Mouse (Mus musculus) intestine, embryonic 16.5 days (tissue): Measurements from ENCODE around the gene Gbp6. TPM values are rescaled to one million over a fixed set of nuclear protein-coding genes. Genes with fewer than 3 reads are reported as not detected.
"Not testable (repeated sequence)": the region's sequence is repeated elsewhere in the genome, so short reads cannot be mapped to it uniquely, and the experiment has no call there.

ENCODE experiments used
- ATAC-seq: fragments of 200-750 bp; cut with Nextera tagmentation; 2 replicates; pipeline ENCODE4 v1.8.0; 2017; ENCODE audit warnings: moderate TSS enrichment, moderate library complexity
- H3K27ac ChIP-seq: fragments of 300-500 bp; sonication (generic); 2 replicates; pipeline ENCODE4 v1.5.1; 2014; ENCODE audit warnings: mild to moderate bottlenecking, low read length
- H3K27me3 ChIP-seq: fragments of 300-500 bp; sonication (generic); replicated peaks from 2 replicates; pipeline ENCODE4 v1.6.1; 2014; ENCODE audit warnings: low read length, control low read depth, mixed read lengths; ENCODE audit not compliant: control insufficient read depth, insufficient read depth
- H3K36me3 ChIP-seq: fragments of 300-500 bp; sonication (generic); 2 replicates; pipeline ENCODE4 v1.6.1; 2014; ENCODE audit warnings: low read length, control low read depth; ENCODE audit not compliant: control insufficient read depth, insufficient read depth
- H3K4me1 ChIP-seq: fragments of 300-500 bp; sonication (generic); 2 replicates; pipeline ENCODE4 v1.6.1; 2014; ENCODE audit warnings: low read length, control low read depth, mixed read lengths; ENCODE audit not compliant: control insufficient read depth, insufficient read depth
- H3K4me2 ChIP-seq: fragments of 300-500 bp; sonication (generic); 2 replicates; pipeline ENCODE4 v1.6.1; 2014; ENCODE audit warnings: low read depth, low read length, control low read depth
- H3K4me3 ChIP-seq: fragments of 300-500 bp; sonication (generic); 2 replicates; pipeline ENCODE4 v1.5.1; 2014; ENCODE audit warnings: mild to moderate bottlenecking, low read length
- H3K9ac ChIP-seq: fragments of 300-500 bp; sonication (generic); 2 replicates; pipeline ENCODE4 v1.6.1; 2014; ENCODE audit warnings: low read depth, low read length
- H3K9me3 ChIP-seq: fragments of 300-500 bp; sonication (generic); 2 replicates; pipeline ENCODE4 v1.6.1; 2016; ENCODE audit warnings: low read length, control low read depth; ENCODE audit not compliant: control insufficient read depth
- WGBS: fragments of 180-500 bp; shearing (Covaris S2); extraction: QIAGEN DNeasy Blood & Tissue Kit; methylation state at CpG from one replicate; pipeline ENCODE4 v1.1.7; 2014; 5-methylcytosine and 5-hydroxymethylcytosine counted together
- polyA plus RNA-seq: library from polyadenylated mRNA; unstranded; fragments of >200 nt; fragmentation: Nextera tagmentation; extraction: Ambion mirVana; gene quantifications from 2 replicates; pipeline ENCODE4 v1.2.1, GENCODE M21; 2015

The Gbp6 gene
- polyA plus RNA-seq, result 1.1 and 1.4 TPM in 2 replicates

DNA sequence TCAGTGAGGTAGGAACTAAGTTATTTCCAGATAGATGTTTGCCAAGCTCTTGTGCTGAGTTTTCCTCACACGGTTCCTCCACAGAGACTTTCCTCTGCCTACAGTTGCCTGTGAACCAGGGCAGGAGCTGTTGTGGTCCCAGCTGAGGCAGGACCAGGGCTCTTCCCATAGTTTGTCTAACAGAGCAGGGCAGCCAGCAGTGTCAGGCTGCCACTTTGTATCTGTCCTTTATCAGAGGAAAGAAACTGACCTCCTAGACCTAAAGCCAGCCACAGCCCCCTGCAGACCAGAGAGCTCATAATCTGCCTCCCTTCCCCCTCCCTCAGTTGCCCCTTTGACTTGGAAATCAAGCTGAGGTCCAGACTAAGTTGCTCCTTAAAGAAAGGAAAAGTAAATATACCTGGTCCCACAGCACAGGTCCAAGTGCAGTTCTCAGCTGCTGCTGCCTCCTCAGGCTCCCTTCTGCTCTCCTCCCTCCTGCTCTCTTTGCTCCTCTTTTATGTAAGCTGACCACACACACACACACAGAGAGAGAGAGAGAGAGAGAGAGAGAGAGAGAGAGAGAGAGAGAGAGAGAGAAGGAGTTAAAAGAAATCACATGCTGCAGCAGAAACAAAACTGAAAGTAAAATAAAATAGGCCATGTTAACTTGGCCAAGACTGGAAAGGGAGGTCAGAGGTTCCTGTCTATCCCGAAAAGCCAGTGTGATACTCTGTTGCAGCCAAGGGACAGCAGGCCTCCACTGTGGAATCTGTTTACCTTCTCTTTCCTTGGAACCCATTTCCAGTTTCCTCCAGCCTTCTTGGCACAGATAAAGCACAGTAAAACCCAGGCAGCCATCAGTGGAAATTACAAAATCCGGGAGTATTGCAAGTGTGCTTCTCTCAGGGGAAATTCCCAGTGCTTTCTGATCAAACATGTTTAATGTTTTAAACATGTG, at the start of gene Gbp6, which contains the start of gene Gm43302:
TSS of gene Gbp6 (minus strand) at position 473 of the 940 bp plus-strand sequence.
TSS of gene Gm43302 (minus strand) at position 470 of the 940 bp plus-strand sequence.
- 23% methylated on average over 3 of the region's 3 CpGs for WGBS
- not testable (repeated sequence) for H3K27ac ChIP-seq, H3K27me3 ChIP-seq, H3K9ac ChIP-seq, H3K36me3 ChIP-seq, H3K4me1 ChIP-seq, H3K9me3 ChIP-seq, H3K4me3 ChIP-seq
- ATAC-seq, result peak; percentile 80
- 0 out of 2 replicates have a peak within 1 kb of the TSS, but pooled peaks have one; percentile 4 for H3K4me2 ChIP-seq

GRCm38 (mm10) chr5:105341281-105341680, 47.8 kb upstream of the Gbp6 start:
- H3K9ac ChIP-seq, result no peak overlapping the region
- no peaks in the 10 kb centered on the region for H3K27me3 ChIP-seq
- H3K36me3 ChIP-seq, result no peaks in the 10 kb centered on the region
- H3K4me2 ChIP-seq, result no peak overlapping the region
- no peaks in the 10 kb centered on the region for H3K4me1 ChIP-seq
- ATAC-seq, result no peak
- H3K27ac ChIP-seq, result no peak overlapping the region
- no peaks in the 10 kb centered on the region for H3K9me3 ChIP-seq
- no peak overlapping the region for H3K4me3 ChIP-seq
- WGBS, result 78% methylated on average over 2 of the region's 2 CpGs

- no peaks in the 10 kb centered on the region for H3K27me3 ChIP-seq
- WGBS, result 70% methylated on average over 2 of the region's 2 CpGs
- H3K27ac ChIP-seq, result no peak overlapping the region
These were observed 29.0 kb upstream of the Gbp6 start for GRCm38 (mm10) chr5:105322543-105322942.

DNA sequence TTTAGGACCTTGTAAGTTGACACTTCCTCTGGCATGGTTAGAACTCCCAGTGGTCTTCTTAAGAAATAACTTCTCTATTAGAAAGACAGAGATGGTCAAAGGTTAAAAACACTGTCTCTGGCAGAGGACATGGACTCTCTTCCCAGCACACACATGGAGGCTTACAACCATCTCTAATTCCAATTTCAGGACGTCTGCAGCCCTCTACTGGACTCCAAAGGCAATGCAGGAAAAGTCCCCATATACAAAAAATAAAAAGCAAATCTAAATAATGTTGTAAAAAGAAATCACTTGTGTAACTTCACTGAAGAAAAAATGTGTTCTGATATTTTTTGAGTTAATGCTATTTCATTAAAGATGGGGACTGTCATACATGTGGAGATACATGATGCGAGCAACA, 17.4 kb upstream of the Gbp6 start:
- no peak overlapping the region for H3K4me2 ChIP-seq
- H3K36me3 ChIP-seq, result no peaks in the 10 kb centered on the region
- no peaks in the 10 kb centered on the region for H3K4me1 ChIP-seq
- H3K27ac ChIP-seq, result no peak overlapping the region
- no peak for ATAC-seq
- no peak overlapping the region for H3K9ac ChIP-seq
- WGBS, result 72% methylated on average over 2 of the region's 2 CpGs
- H3K27me3 ChIP-seq, result no peaks in the 10 kb centered on the region
- no peak overlapping the region for H3K4me3 ChIP-seq
- H3K9me3 ChIP-seq, result no peaks in the 10 kb centered on the region

More at GRCm38 (mm10) chr5:105322543-105322942, 29.0 kb upstream of the Gbp6 start:
- ATAC-seq, result no peak
- no peak overlapping the region for H3K4me2 ChIP-seq
- no peaks in the 10 kb centered on the region for H3K36me3 ChIP-seq
- H3K9me3 ChIP-seq, result no peaks in the 10 kb centered on the region
- no peak overlapping the region for H3K4me3 ChIP-seq
- H3K9ac ChIP-seq, result no peak overlapping the region
- no peaks in the 10 kb centered on the region for H3K4me1 ChIP-seq

DNA sequence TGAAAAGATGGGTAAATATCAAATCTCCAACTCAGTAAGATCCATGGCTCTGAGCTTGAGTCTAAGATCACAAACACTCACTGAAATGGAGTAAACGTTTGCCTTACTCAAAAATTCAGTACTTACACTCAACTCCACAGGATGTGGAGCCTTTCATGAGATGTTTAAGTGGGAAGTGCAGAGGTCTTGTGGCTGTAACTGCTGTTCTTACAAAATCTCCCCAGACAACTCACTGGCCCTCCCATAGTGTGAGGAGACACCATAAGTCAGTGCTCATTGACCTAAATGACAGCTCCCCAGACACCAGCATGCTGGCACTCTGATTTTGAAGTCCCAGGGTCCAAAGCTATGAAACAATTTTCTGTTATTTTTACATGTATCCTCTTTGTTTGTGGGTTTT, 15.7 kb upstream of the Gbp6 start:
- ATAC-seq, H3K4me3 ChIP-seq, H3K27me3 ChIP-seq, H3K4me1 ChIP-seq, H3K4me2 ChIP-seq, H3K36me3 ChIP-seq, H3K9me3 ChIP-seq, H3K9ac ChIP-seq, H3K27ac ChIP-seq: not testable (repeated sequence)
- WGBS, result 67% methylated on average over 1 of the region's 1 CpGs

DNA sequence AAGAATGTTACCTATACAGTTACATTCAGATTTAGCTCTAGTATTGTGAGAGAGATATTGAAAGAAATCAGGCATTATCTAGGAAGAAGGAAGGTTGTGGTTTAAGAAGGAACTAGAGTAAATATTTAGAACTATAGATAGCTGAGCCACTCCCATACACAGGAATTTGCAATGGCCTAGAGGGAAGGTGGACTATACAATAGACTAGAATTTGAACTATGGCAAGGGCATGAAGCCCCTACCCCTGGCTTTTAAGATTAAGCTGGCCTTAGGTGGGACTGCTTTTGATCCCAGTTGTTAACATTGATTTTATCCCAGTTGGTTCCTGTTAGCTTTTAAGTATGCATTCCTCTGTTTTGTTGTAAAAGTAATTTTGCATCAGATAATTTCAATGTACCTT, 13.4 kb upstream of the Gbp6 start:
- not testable (repeated sequence) for H3K27me3 ChIP-seq, H3K9me3 ChIP-seq, H3K36me3 ChIP-seq, H3K4me1 ChIP-seq, H3K9ac ChIP-seq, H3K4me3 ChIP-seq, H3K27ac ChIP-seq, ATAC-seq, H3K4me2 ChIP-seq

GRCm38 (mm10) chr5:105306159-105306581, 12.7 kb upstream of the Gbp6 start:
- no peak for ATAC-seq
- no peaks in the 10 kb centered on the region for H3K4me1 ChIP-seq
- no peak overlapping the region for H3K27ac ChIP-seq
- no peak overlapping the region for H3K4me3 ChIP-seq
- no peaks in the 10 kb centered on the region for H3K27me3 ChIP-seq
- H3K4me2 ChIP-seq, result no peak overlapping the region
- no peaks in the 10 kb centered on the region for H3K36me3 ChIP-seq
- 79% methylated on average over 1 of the region's 1 CpGs for WGBS
- H3K9ac ChIP-seq, result no peak overlapping the region
- no peaks in the 10 kb centered on the region for H3K9me3 ChIP-seq

GRCm38 (mm10) chr5:105305671-105306070, 12.2 kb upstream of the Gbp6 start:
- H3K36me3 ChIP-seq, H3K9ac ChIP-seq, H3K4me3 ChIP-seq, H3K9me3 ChIP-seq, H3K27ac ChIP-seq, ATAC-seq, H3K27me3 ChIP-seq, H3K4me1 ChIP-seq, H3K4me2 ChIP-seq: not testable (repeated sequence)
- WGBS, result 89% methylated on average over 4 of the region's 4 CpGs

DNA sequence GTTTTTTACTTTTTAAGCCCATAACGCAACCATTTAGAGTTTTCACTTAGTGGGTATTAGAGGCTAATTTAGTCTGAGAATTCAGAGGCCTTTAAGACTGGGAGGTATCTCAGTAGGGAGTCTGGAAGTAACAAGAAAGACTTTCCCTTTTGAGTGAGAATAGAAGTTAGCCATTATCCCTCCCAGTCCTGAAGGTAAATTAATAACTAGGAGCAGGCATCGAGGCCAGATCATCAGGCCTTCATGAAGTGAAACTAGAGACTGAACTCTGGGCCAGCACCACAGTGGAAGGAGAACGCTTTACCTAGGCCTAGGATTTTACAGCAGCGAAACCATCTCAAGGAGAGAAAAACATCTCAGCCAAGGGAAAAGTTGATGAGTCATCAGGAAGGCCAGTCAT, 8.5 kb upstream of the Gbp6 start:
- 81% methylated on average over 4 of the region's 4 CpGs for WGBS
- no peak overlapping the region for H3K4me2 ChIP-seq
- no peaks in the 10 kb centered on the region for H3K27me3 ChIP-seq

More for the DNA sequence above, 8.5 kb upstream of the Gbp6 start:
- H3K27ac ChIP-seq, result no peak overlapping the region
- no peak for ATAC-seq
- no peaks in the 10 kb centered on the region for H3K9me3 ChIP-seq
- H3K36me3 ChIP-seq, result no peaks in the 10 kb centered on the region
- H3K9ac ChIP-seq, result no peak overlapping the region
- H3K4me3 ChIP-seq, result no peak overlapping the region
- H3K4me1 ChIP-seq, result no peaks in the 10 kb centered on the region
